Mouse (Mus musculus) regulatory T cell (primary cell): ENCODE measurements around the gene Hnrnpa1.
"Not testable (repeated sequence)": the region's sequence is repeated elsewhere in the genome, so short reads cannot be mapped to it uniquely, and the experiment has no call there.

Experiments used
- in situ Hi-C: fragments of 300-600 bp; cut with MboI, MseI; formaldehyde crosslinking; loops from one replicate; pipeline ENCODE4 v1.15.1; 2025; ENCODE audit warnings: high pct_unique_total_duplicates

The Hnrnpa1 gene

GRCm38 (mm10) chr15:103241071-103242018 lies 1.1 kb downstream of the Hnrnpa1 start:
- in situ Hi-C loops: not testable (repeated sequence)

GRCm38 (mm10) chr15:103242885-103243284 lies 2.7 kb downstream of the Hnrnpa1 start:
- in situ Hi-C loops: no loop called here

GRCm38 (mm10) chr15:103245616-103246015 lies 5.4 kb downstream of the Hnrnpa1 start:
- in situ Hi-C loops: no loop called here

- in situ Hi-C loops: no loop called here
Observed at GRCm38 (mm10) chr15:103247078-103247781, 7.0 kb downstream of the Hnrnpa1 start.

- in situ Hi-C loops: no loop called here
Observed at GRCm38 (mm10) chr15:103247782-103248400, 7.7 kb downstream of the Hnrnpa1 start.

GRCm38 (mm10) chr15:103248401-103249313 lies 8.4 kb downstream of the Hnrnpa1 start:
- in situ Hi-C loops: no loop called here

- in situ Hi-C loops: not testable (repeated sequence)
Observed at GRCm38 (mm10) chr15:103249511-103249910, 9.3 kb downstream of the Hnrnpa1 start.

- in situ Hi-C loops: loop anchor here (5.0 kb wide), 1 partner anchor 57 kb away; no protein-coding TSS in a partner anchor
Observed at GRCm38 (mm10) chr15:103250195-103250740, 10.0 kb downstream of the Hnrnpa1 start.

GRCm38 (mm10) chr15:103251595-103251994 lies 11.4 kb downstream of the Hnrnpa1 start:
- in situ Hi-C loops: loop anchor here (5.0 kb wide), 1 partner anchor 56 kb away; no protein-coding TSS in a partner anchor

GRCm38 (mm10) chr15:103252660-103253059 lies 12.4 kb downstream of the Hnrnpa1 start:
- in situ Hi-C loops: loop anchor here (5.0 kb wide), 1 partner anchor 55 kb away; no protein-coding TSS in a partner anchor

- in situ Hi-C loops: loop anchor here (5.0 kb wide), 1 partner anchor 54 kb away; no protein-coding TSS in a partner anchor
Observed at GRCm38 (mm10) chr15:103253352-103253751, 13.1 kb downstream of the Hnrnpa1 start.

- in situ Hi-C loops: no loop called here
Observed at GRCm38 (mm10) chr15:103255169-103255568, 14.9 kb downstream of the Hnrnpa1 start.

GRCm38 (mm10) chr15:103256210-103256986 lies 16.2 kb downstream of the Hnrnpa1 start:
- in situ Hi-C loops: no loop called here

- in situ Hi-C loops: no loop called here
Observed at GRCm38 (mm10) chr15:103257790-103258728, 17.8 kb downstream of the Hnrnpa1 start, which contains the start of gene Nfe2. Gene Nfe2 (minus strand): TSS chr15:103258403.

GRCm38 (mm10) chr15:103259162-103259561 lies 18.9 kb downstream of the Hnrnpa1 start:
- in situ Hi-C loops: no loop called here

- in situ Hi-C loops: no loop called here
Observed at GRCm38 (mm10) chr15:103259989-103260388, 19.8 kb downstream of the Hnrnpa1 start.

- in situ Hi-C loops: no loop called here
Observed at GRCm38 (mm10) chr15:103264794-103265193, 24.6 kb downstream of the Hnrnpa1 start.

GRCm38 (mm10) chr15:103268903-103269302 lies 28.7 kb downstream of the Hnrnpa1 start:
- in situ Hi-C loops: no loop called here
